Mouse (Mus musculus): ENCODE data around the gene Tns3. TPM values are rescaled to one million over a fixed set of nuclear protein-coding genes. Genes with fewer than 3 reads are reported as not detected.

Tns3 gene
- total RNA-seq, 2 experiments from 2014 or later, result 24.5 to 31.8 TPM

DNA sequence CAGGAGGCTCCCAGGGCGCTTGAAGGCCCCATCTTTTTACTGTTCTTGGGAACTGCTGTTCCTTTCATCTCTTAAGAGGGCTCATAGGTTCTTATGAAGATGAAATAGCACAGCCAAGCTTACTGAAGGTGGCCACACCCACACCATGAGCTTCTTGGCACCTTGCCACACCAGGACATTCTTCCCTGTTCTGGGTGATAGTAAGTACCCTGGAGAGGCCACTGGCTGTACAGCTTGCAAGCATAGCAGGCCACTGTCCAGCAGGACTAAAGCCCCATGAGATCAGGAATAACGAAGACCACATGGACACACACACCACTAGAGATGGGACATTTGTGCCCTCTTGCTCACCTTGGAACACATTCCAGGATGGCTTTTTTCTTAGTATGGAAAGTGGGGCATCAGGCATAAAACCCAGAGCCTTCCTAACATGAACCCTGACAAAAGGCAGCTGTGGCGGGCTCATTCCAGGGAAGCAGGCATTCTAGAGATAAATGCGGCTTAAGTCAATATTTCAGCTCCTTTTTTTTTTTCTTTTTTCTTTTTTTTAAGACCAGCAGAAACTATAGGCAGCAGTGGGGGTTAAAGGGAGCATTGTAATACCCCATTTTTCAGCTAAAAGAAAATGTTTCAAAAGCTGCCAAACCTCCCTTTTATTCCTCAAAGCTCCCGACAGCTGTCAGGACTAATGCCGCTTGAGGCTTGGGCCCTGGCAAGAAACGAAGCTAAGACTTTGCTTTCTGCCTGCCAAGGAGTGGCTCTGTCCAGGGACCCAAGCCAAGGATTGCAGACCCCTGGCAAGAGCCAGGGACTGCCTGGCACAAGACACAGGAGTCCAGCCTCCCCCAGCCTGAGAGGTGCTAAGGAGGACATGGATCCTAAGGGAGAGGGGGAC, 150.7 kb downstream of the Tns3 start:
- intact Hi-C loops (cut with DNase I), result no loop called here
- DNase-seq (ENCODE audit: extremely low spot score in 1 of 2, low spot score in 2 of 2), result peak; percentile 49 to 58

DNA sequence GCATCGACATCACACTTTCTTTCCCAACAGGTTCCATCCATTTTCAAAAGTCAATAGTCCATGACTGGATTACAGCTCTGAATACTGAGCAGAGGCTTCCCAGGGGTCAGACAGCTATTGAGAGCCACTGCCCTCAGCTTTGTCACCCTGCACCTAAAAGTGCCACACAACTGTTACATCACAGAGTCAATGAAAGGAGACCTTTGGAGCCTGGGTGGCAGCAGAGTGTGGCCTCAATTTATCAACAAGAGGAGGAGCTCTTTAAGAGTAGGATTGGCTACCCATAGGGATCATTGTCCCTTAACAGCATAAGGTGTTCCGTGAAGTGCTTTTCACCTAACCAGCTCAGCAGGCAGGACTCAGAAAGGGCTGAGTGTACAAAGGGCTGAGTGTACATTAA, 154.0 kb downstream of the Tns3 start:
- intact Hi-C loops (cut with DNase I), result no loop called here
- no peak for DNase-seq (ENCODE audit: extremely low spot score in 1 of 2, low spot score in 2 of 2)

DNA sequence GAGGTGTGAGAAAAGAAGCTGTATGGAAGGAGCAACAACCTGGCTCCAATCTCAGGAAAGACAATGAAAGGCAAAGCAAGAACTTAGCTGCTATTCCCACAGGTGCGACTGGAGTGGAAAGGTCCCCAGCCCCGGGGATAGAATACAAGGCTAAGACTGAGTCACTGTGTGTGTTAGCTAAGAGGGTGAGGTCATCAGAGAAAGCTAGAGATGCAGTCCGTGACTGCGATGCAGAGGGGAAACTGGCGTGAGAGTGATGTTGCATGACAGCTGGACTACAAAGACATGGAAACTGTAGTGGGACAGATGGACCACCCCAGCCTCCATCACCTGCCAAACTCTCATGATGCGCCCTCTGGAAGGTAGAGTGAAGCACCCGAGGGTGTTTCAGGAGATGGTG, 154.7 kb downstream of the Tns3 start:
- DNase-seq (ENCODE audit: extremely low spot score in 1 of 2, low spot score in 2 of 2), result no peak
- intact Hi-C loops (cut with DNase I), result no loop called here

DNA sequence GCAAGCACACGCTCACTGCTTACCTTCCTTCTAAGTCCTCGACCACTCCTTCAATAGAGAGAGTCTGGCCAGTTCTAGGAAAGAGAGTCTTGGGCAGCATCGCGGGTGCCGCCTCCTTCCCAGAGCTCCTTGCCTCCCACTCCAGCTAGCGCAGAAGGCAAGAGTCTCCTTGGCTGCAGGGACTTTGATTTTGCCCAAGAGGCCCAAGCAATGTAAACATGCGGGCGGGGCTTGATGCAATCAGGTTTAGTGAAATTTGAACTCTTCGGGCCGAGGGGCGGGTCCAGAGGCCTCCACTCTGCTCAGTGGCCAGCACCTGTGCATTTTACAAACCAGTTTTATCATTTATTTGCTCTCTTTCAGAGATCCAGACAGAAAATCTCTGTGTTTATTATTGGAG, 160.6 kb downstream of the Tns3 start:
- DNase-seq (ENCODE audit: extremely low spot score in 1 of 2, low spot score in 2 of 2), result no peak
- intact Hi-C loops (cut with DNase I), result no loop called here

DNA sequence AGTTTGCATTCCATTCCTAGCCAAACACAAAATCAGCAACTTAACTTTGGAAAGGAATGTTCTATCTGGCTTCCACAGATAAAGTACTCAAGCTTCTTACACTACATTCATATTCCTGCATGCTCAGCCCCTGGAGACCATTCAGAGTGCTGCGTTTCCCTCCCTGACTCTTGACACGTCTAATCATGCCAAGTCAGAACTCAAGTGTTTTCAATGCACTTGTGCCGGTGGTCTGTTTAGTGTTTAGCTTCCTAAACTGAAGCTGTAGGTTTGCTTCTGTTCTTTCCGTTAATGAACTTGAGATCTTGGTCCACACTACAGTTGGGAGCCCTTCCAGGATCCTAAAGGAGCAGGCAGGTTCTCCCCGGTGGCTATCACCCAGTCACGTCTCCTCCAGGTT, 163.5 kb downstream of the Tns3 start:
- intact Hi-C loops (cut with DNase I), result no loop called here
- no peak for DNase-seq (ENCODE audit: extremely low spot score in 1 of 2, low spot score in 2 of 2)

DNA sequence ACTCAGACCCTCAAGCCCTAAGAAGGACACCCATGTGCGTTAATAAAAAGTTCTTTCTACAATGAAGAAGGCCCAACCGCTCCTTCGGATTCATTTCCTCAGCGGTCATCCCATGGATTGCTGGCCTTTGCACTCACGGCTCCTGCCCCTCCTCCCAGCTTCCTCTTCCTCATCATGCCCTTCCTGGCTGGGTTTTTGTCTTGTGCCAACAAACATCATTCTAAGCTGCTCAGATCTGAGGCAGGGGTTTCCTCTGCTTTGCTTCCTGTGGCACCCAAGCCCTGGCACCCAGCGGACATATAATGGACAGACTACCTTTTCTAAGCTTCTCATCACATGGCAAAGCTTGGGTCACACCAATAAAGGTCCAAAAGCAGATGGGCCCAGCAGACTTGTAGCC, 167.2 kb downstream of the Tns3 start:
- DNase-seq (ENCODE audit: extremely low spot score in 1 of 2, low spot score in 2 of 2), result no peak
- intact Hi-C loops (cut with DNase I), result no loop called here

DNA sequence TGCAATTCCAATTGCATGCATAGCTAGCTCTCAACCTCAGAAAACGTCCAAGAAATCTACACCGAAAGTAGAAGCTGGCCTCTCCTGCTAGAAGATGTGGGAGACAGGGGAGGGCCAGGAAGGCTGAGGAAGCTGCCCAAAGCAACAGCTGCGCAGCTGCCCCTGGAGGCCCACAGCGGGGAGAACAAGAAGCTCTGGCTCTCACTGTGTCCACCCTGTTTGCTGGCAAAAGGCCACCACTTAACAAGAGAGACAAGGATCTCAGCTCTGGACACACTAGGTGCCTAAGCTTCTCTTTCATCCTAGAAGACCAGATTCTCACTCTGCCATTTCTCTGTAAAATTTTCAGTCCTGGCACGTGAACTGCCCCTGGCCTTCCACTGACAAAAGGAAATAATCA, 167.6 kb downstream of the Tns3 start:
- DNase-seq (ENCODE audit: extremely low spot score in 1 of 2, low spot score in 2 of 2), result peak; percentile 39 to 80
- intact Hi-C loops (cut with DNase I), result no loop called here

DNA sequence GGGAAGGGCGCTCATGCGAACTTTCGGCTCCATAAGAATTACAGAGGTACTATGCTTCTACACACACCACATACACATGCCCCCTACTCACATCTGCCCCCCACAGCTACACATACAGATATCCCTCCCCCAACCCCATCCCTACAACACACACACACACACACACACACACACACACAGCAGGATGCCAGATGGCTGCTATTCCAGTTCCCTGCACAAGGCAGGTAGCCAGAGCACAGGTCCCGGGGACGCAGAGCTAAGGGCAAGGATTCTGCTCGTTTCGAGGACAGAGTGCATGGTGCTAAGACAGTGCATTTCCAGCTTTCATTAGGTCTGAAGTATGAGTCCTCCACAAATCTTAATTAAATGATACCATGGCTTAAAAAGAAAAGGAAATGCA, 168.5 kb downstream of the Tns3 start:
- DNase-seq (ENCODE audit: extremely low spot score in 1 of 2, low spot score in 2 of 2), result no peak
- intact Hi-C loops (cut with DNase I), result no loop called here

DNA sequence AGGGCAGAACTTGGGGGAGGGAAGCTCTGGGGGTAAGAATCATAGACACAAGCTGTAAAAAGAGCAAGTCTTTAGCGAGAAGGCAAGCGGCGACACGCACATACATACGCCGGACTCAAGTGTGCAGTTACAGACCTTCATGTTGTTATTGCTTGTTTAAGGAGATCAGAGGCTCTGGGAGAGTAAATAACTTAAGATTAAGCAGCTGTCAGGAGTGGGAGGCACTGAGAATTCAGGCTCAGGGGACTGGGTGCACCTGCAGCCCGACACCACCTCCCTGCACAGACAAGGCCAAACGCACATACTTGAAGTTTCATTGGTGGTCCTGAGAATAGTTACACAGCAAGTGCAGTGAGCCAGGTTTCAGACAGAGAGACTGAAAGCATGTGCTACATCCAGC, 169.3 kb downstream of the Tns3 start:
- intact Hi-C loops (cut with DNase I), result no loop called here
- DNase-seq (ENCODE audit: extremely low spot score in 1 of 2, low spot score in 2 of 2), result no peak

DNA sequence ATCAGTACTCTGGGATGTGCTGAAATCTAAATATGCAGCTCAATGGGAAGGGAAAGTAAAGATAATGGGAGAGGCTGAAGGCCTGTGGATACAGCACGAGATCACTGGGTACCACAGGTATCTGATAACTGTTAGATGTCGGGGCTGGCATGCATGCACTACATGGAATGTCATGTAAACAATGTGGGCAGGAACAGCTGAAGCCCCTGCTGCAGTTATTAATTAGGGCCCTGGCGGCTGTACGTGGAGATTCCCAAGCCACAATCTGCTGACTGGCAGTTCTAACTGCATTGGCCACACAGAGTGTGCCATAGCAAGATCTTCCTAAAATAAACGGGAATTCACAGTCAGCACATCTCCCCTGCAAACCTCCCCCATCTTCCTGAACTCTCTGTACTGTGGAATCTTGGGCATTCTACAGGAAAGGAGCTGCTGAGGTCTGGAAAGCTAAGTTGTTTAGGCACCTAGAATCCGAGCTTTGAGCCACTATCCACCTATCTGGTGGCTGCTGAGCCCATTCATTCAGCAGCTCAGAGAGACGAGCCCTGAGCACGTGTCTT, 170.3 kb downstream of the Tns3 start:
- intact Hi-C loops (cut with DNase I), result no loop called here
- no peak for DNase-seq (ENCODE audit: extremely low spot score in 1 of 2, low spot score in 2 of 2)

DNA sequence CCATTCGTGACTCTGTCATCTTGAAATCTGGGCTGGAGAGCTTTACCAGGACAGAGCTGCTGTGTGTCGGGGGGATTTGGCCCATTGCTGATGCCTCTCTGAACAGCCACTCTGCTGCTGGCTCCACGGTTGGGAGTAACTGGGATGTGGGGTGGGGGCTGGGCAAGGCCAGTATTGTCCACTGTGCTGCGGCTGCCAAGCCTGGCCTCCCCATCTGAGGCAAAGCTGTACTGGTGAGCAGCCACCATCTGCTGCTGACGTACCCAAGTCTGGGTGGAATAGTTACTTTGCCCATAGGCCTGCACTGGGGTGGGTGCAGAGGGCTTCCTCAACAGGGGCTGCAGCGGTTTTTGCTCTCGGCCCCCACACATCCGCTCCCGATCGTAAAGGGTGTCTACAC, 172.0 kb downstream of the Tns3 start:
- intact Hi-C loops (cut with DNase I), result no loop called here
- DNase-seq (ENCODE audit: extremely low spot score in 1 of 2, low spot score in 2 of 2), result no peak

DNA sequence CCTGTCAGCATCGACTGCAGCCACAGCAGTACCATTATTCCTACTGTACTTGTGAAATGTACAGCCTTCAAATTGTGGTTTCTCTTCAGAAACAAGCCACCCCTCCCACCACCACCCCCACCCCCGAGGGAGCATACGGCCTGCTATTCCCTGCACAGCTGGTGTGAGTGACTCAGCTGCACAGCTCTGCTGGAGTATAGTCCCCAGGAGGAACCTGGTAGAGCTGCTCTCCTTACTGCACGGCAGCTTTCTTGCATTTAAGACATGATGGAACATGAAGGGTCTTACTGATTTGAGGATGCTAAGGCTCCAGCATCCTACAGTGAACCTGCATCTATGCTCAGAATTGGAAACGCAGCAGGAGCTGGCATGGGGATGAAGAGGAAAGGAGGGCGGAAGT, 176.1 kb downstream of the Tns3 start:
- no peak for DNase-seq (ENCODE audit: extremely low spot score in 1 of 2, low spot score in 2 of 2)
- intact Hi-C loops (cut with DNase I), result no loop called here

DNA sequence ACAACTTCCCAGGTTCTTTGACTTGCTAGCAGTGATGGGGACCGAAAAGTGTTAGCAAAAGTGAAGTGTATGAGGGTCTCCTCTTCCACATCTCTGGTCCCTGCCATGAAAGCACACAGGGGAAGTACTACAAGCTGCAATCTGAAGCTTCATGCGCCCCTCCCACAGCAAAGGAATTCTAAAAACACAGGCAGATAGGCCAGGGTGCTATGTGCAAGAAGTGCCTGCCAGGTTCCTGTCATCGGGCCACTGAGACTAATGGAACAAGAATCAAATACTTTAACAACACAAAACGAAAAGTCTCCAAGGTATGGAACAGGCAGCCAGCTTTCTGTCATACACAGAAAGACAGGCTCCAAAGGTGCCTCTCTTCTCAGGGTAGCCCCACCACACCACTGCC, 177.8 kb downstream of the Tns3 start:
- no peak for DNase-seq (ENCODE audit: extremely low spot score in 1 of 2, low spot score in 2 of 2)
- intact Hi-C loops (cut with DNase I), result no loop called here

DNA sequence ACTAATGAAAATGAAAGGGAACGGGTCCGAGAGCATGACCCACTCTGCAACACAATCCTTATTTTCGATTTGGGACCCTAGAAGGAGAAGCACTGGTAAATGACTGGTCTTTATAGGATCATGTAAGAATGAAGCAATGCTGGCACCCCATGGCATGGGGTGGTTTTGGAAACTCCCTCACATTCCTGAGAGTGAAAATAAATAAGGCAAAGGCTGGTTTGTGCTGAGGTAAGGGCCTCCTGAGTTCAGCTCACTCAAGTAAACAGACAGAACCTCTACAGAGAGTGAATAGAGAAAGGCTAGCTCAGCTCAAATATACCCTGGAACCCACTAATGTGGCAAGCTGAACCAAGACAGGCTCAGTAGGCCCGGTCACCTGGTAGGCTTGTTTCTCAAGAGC, 179.8 kb downstream of the Tns3 start:
- intact Hi-C loops (cut with DNase I), result no loop called here
- DNase-seq (ENCODE audit: extremely low spot score in 1 of 2, low spot score in 2 of 2), result no peak

DNA sequence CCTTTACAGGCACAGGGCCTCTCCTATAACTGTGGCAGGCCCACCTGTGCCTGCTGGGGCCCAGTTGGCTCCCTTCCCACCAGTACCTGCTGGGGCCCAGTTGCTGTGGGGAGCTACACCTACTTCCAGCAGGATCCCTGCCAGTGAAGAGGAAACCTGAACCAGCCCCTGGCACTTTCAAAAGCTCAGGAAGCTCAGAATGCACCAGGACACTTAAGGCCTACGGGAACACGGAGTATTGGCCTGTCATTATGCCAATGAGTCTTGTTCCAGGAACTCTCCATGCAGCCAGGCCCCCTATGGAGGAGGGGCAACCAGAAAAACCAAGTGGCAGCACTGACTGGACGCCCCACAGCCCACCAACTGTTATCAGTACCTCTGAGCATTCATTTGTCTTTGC, 181.6 kb downstream of the Tns3 start:
- no peak for DNase-seq (ENCODE audit: extremely low spot score in 1 of 2, low spot score in 2 of 2)
- intact Hi-C loops (cut with DNase I), result no loop called here

DNA sequence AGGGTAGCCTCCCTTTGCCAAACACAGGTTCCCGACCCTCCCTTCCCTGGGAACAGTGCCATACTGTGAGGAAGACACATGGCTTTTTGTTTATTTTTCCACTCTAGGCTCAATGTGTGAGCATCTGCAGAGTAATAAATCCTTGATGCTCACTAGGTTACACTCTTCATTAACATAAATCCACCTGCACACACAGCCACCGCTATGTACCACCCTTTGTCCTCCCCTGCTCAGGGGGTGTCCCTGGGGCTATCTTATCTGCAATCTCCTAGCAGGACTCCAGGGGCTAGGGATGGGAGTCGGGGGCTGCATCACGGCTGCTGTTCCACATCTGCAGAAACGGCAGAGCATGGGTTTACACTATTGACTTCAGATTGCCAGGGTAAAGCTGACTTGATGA, 182.4 kb downstream of the Tns3 start:
- intact Hi-C loops (cut with DNase I), result no loop called here
- DNase-seq (ENCODE audit: extremely low spot score in 1 of 2, low spot score in 2 of 2), result no peak

DNA sequence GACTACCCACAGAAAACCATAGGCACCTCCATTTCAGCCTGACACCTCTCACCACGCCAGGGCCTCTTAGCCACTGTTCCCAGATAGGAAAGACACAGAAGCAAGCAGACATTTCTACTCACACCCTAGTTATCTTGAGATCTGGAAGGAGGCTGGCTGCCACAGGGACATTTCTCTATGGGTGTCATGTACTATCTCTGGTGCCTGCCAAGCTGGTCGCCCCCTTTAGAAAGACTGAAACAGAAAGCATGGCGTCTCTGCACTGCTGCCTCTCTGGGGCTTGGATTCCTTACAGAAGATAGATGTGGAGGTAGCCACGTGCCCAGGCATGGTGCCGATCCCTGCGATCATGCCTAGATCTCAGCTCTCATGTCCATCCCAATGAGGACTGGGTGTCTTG, 182.8 kb downstream of the Tns3 start:
- no peak for DNase-seq (ENCODE audit: extremely low spot score in 1 of 2, low spot score in 2 of 2)
- intact Hi-C loops (cut with DNase I), result no loop called here

DNA sequence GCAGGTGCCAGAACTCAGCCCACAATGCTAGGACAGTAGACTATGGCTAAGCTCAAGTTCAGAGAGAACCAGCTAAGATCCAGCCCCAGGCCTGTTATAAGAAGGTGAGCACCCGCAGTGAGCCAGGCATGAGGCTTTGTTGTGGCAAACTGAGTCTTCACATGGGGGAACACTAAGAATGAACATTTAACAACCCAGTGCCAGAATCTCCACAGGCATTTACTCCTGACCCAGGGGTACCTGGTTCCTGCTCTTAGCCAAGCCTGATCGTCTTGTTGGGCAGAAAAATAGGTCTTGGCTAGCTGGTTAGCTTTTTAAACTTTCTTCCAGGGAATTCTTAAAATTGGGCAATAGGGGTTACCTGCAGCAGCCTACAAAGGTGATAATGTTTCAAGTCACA, 184.5 kb downstream of the Tns3 start:
- intact Hi-C loops (cut with DNase I), result no loop called here
- no peak for DNase-seq (ENCODE audit: extremely low spot score in 1 of 2, low spot score in 2 of 2)

DNA sequence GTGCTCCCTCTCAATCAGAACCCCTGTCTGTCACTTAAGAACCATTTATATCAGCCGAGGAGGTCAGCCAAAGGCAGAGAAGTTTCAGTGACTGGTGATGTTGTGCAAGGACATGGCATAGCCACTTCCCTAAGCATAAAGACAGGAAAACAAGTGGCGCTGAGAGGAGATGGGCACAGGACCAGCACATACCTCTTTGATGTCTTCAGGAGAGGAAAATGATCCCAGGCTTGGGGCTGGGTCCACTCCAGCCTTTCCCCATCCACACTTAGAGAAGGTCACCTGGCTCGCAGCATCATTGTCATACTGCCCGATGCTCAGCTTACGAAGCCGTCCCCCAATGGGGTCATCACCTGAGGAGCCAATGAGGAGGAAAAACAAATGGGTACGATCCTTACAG, 185.0 kb downstream of the Tns3 start:
- intact Hi-C loops (cut with DNase I), result no loop called here
- DNase-seq (ENCODE audit: extremely low spot score in 1 of 2, low spot score in 2 of 2), result no peak

DNA sequence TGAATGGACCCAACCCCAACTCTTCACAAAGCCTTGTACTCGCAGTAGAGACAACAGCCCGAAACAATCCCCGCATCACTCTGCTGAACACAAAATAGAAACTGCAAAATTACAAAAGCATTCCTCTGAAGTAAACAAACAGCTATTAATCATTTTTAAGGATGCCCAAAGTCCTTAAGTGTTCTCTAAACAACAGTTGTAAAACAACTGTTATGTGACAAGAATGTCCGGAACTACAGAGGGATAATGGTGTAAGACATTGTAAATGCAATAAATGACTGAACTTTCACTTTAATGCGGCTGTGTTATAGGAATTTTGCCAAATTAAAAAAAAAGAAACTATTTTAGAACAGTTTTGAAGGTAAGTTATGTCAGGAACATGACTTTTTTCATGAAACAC, 190.7 kb downstream of the Tns3 start:
- no peak for DNase-seq (ENCODE audit: extremely low spot score in 1 of 2, low spot score in 2 of 2)
- intact Hi-C loops (cut with DNase I), result no loop called here

DNA sequence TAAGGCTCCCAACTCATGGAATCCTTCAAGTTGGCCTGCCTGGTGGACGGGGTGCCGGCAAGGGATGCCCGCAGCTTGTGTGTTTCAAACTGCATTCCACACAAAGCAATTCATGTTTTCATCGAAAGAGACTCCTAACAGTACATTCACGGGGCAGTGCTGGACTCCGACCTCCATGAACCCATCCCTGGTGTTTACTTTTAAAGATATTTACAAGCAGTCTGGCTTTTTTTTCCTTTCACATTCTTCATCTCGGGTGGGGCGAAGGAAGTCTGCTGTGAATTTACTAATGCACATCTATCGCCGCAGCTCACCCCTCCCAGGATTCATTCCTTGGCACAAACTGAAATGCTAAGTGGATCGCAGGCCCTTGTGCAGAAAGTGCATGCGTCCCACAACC, 191.9 kb downstream of the Tns3 start:
- no peak for DNase-seq (ENCODE audit: extremely low spot score in 1 of 2, low spot score in 2 of 2)
- intact Hi-C loops (cut with DNase I), result no loop called here

Measured in left cerebral cortex, postnatal 10 days (tissue).